ENCODE assay signal across 8 mouse cellular contexts in genomic region chr5:90339953-90340343, GRCm38 (mm10). TPM values are rescaled to one million over a fixed set of nuclear protein-coding genes. Genes with fewer than 3 reads are reported as not detected.
DNase-seq lines count a peak whose midpoint lies in the region; ATAC-seq lines count a peak whose summit lies in the region.

No protein-coding gene starts in this region.

- H3K27me3 ChIP-seq in kidney, embryonic 15.5 days, result no peaks in the 10 kb centered on the region
- no peaks in the 10 kb centered on the region for H3K27me3 ChIP-seq in embryonic facial prominence, embryonic 15.5 days
- no peaks in the 10 kb centered on the region for H3K27me3 ChIP-seq in hindbrain, embryonic 14.5 days (ENCODE audit: control insufficient read depth, insufficient read depth, low read length)
- H3K27me3 ChIP-seq in midbrain, embryonic 13.5 days, result no peaks in the 10 kb centered on the region

- 92% methylated on average over 1 of the region's 1 CpGs for WGBS in kidney, embryonic 15.5 days
- WGBS in embryonic facial prominence, embryonic 15.5 days, result 90% methylated on average over 1 of the region's 1 CpGs
- WGBS in hindbrain, embryonic 14.5 days, result 85% methylated on average over 1 of the region's 1 CpGs
- 81% methylated on average over 1 of the region's 1 CpGs for WGBS in midbrain, embryonic 13.5 days

- no peak for DNase-seq in kidney, postnatal 14 days
- DNase-seq in hindbrain, embryonic 14.5 days (ENCODE audit: low spot score), result no peak
- DNase-seq in layer of hippocampus, adult 18-20 months (ENCODE audit: low spot score in 2 of 2), result no peak
- DNase-seq in adrenal gland, postnatal 4 days (ENCODE audit: low spot score in 2 of 2), result no peak
- no peak for DNase-seq in T-cell, adult 2 months (ENCODE audit: low spot score)

- ATAC-seq in kidney, embryonic 15.5 days (replicated peaks; ENCODE audit: low FRiP score), result no peak
- ATAC-seq in embryonic facial prominence, embryonic 15.5 days (ENCODE audit: insufficient number of reproducible peaks, low FRiP score, low TSS enrichment, low read depth), result no peak
- peak; percentile 12; the same call in 1 of the 2 replicates for ATAC-seq in hindbrain, embryonic 14.5 days (ENCODE audit: low FRiP score)
- peak; percentile 66 for ATAC-seq in midbrain, embryonic 13.5 days

- no peak overlapping the region for H3K9ac ChIP-seq in kidney, embryonic 15.5 days
- no peak overlapping the region for H3K9ac ChIP-seq in embryonic facial prominence, embryonic 15.5 days
- H3K9ac ChIP-seq in hindbrain, embryonic 14.5 days, result peak overlapping the region; percentile 70
- no peak overlapping the region for H3K9ac ChIP-seq in midbrain, embryonic 13.5 days (replicated peaks)

- no peaks in the 10 kb centered on the region for H3K36me3 ChIP-seq in kidney, embryonic 15.5 days
- no peaks in the 10 kb centered on the region for H3K36me3 ChIP-seq in embryonic facial prominence, embryonic 15.5 days
- H3K36me3 ChIP-seq in hindbrain, embryonic 14.5 days (replicated peaks; ENCODE audit: control insufficient read depth, insufficient read depth), result no peaks in the 10 kb centered on the region
- H3K36me3 ChIP-seq in midbrain, embryonic 13.5 days, result no peaks in the 10 kb centered on the region

- no peaks in the 10 kb centered on the region for H3K9me3 ChIP-seq in kidney, embryonic 15.5 days (replicated peaks)
- H3K9me3 ChIP-seq in embryonic facial prominence, embryonic 15.5 days (replicated peaks), result no peaks in the 10 kb centered on the region
- H3K9me3 ChIP-seq in hindbrain, embryonic 14.5 days (ENCODE audit: control insufficient read depth, low read length), result no peaks in the 10 kb centered on the region
- H3K9me3 ChIP-seq in midbrain, embryonic 13.5 days, result no peaks in the 10 kb centered on the region

- H3K27ac ChIP-seq in kidney, embryonic 15.5 days, result no peak overlapping the region
- no peak overlapping the region for H3K27ac ChIP-seq in embryonic facial prominence, embryonic 15.5 days (replicated peaks)
- H3K27ac ChIP-seq in hindbrain, embryonic 14.5 days, result peak overlapping the region; percentile 76; the same call in 1 of the 2 replicates
- peak overlapping the region; percentile 63; the same call in 1 of the 2 replicates for H3K27ac ChIP-seq in midbrain, embryonic 13.5 days

- peak overlapping the region; percentile 47; the same call in 1 of the 2 replicates for H3K4me2 ChIP-seq in kidney, embryonic 15.5 days
- peak overlapping the region; percentile 31; the same call in 1 of the 2 replicates for H3K4me2 ChIP-seq in embryonic facial prominence, embryonic 15.5 days (replicated peaks)
- H3K4me2 ChIP-seq in hindbrain, embryonic 14.5 days (replicated peaks), result peak overlapping the region; percentile 56
- peak overlapping the region; percentile 55 for H3K4me2 ChIP-seq in midbrain, embryonic 13.5 days (replicated peaks)

- peaks cover 12% of the 10 kb centered on the region for H3K4me1 ChIP-seq in kidney, embryonic 15.5 days
- H3K4me1 ChIP-seq in embryonic facial prominence, embryonic 15.5 days, result peaks cover 16% of the 10 kb centered on the region
- H3K4me1 ChIP-seq in hindbrain, embryonic 14.5 days (replicated peaks; ENCODE audit: control insufficient read depth, insufficient read depth, low read length), result peaks cover 8% of the 10 kb centered on the region
- H3K4me1 ChIP-seq in midbrain, embryonic 13.5 days (replicated peaks), result peaks cover 25% of the 10 kb centered on the region

- no peak overlapping the region for H3K4me3 ChIP-seq in kidney, embryonic 15.5 days (replicated peaks)
- 0 out of 2 replicates have a peak overlapping the region, but pooled peaks have one; percentile 12 for H3K4me3 ChIP-seq in embryonic facial prominence, embryonic 15.5 days (replicated peaks)
- peak overlapping the region; percentile 46 for H3K4me3 ChIP-seq in hindbrain, embryonic 14.5 days (replicated peaks; ENCODE audit: low read length)
- peak overlapping the region; percentile 48; the same call in 1 of the 2 replicates for H3K4me3 ChIP-seq in midbrain, embryonic 13.5 days (replicated peaks)

RNA-seq across cellular contexts. Expression of gene Ankrd17, which starts 26.4 kb away (rescaled TPM):
- polyA plus RNA-seq in kidney, embryonic 15.5 days (2015; fragmentation: Nextera tagmentation; extraction: Ambion mirVana), result 25.3 and 26.3 TPM in 2 replicates
- 24.6 and 25.9 TPM in 2 replicates for polyA plus RNA-seq in embryonic facial prominence, embryonic 15.5 days (2015; fragmentation: Nextera tagmentation; extraction: Ambion mirVana)
- 34.8 and 37.9 TPM in 2 replicates for polyA plus RNA-seq in hindbrain, embryonic 14.5 days (2014; fragmentation: Nextera tagmentation; extraction: Ambion mirVana)
- 31.5 and 32.2 TPM in 2 replicates for polyA plus RNA-seq in midbrain, embryonic 13.5 days (2015; fragmentation: Nextera tagmentation; extraction: Ambion mirVana)
- total RNA-seq in layer of hippocampus, adult 18-20 months (2021), result 100 to 1,000 TPM; 106 to 108 TPM
- 100 to 1,000 TPM; 113 to 129 TPM for total RNA-seq in adrenal gland, postnatal 4 days (2021)

RNA-seq across cellular contexts. Expression of gene Gm9958, which starts 27.1 kb away (rescaled TPM):
- polyA plus RNA-seq in kidney, embryonic 15.5 days (2015; fragmentation: Nextera tagmentation; extraction: Ambion mirVana), result 6.3 and 7.0 TPM in 2 replicates
- polyA plus RNA-seq in embryonic facial prominence, embryonic 15.5 days (2015; fragmentation: Nextera tagmentation; extraction: Ambion mirVana), result 6.9 and 7.1 TPM in 2 replicates
- polyA plus RNA-seq in hindbrain, embryonic 14.5 days (2014; fragmentation: Nextera tagmentation; extraction: Ambion mirVana), result 3.9 and 4.9 TPM in 2 replicates
- polyA plus RNA-seq in midbrain, embryonic 13.5 days (2015; fragmentation: Nextera tagmentation; extraction: Ambion mirVana), result 6.5 and 6.9 TPM in 2 replicates
- 1 to 10 TPM; 1.6 to 1.7 TPM for total RNA-seq in layer of hippocampus, adult 18-20 months (2021)
- 1 to 10 TPM; 4.5 to 4.8 TPM for total RNA-seq in adrenal gland, postnatal 4 days (2021)

Comparison
In these comparisons a context has a peak if more than half of its experiments do, and no peak if none do; other contexts are left out.
1. ATAC-seq: peak in hindbrain, embryonic 14.5 days (single experiment) and midbrain, embryonic 13.5 days (single experiment); none in kidney, embryonic 15.5 days (single experiment) and embryonic facial prominence, embryonic 15.5 days (single experiment).
2. H3K27ac ChIP-seq: peak in hindbrain, embryonic 14.5 days (single experiment) and midbrain, embryonic 13.5 days (single experiment); none in kidney, embryonic 15.5 days (single experiment) and embryonic facial prominence, embryonic 15.5 days (single experiment).
3. Peak in every context shown above with its lines, with median percentiles within 50 percentile points of each other: H3K4me2 ChIP-seq.